ENCODE assay signal across 9 mouse cellular contexts in genomic region chr14:76488101-76489044, GRCm38 (mm10).
A peak's percentile ranks its signal among the peaks of the same experiment; 100 is the strongest.
DNase-seq lines count a peak whose midpoint lies in the region; ATAC-seq lines count a peak whose summit lies in the region.
"Had no signal": no experiment of that assay in that cellular context is flagged by ENCODE, and none has a peak within 500 bp of the region (broad histone marks: within the 10 kb centered on the region; RNA-seq: fewer than 3 reads in every experiment).

No protein-coding gene starts in this region.

- DNase-seq in intestine, embryonic 14.5 days (ENCODE audit: low spot score), result no peak
- peak; percentile 25 for DNase-seq in NIH3T3 (ENCODE audit: low read depth)
- DNase-seq in forebrain, embryonic 14.5 days (ENCODE audit: low spot score), result no peak
- DNase-seq in midbrain, embryonic 11.5 days (ENCODE audit: low spot score, missing footprints), result peak; percentile 75
- no peak for DNase-seq in urinary bladder, postnatal 36 days (ENCODE audit: low spot score in 2 of 2)
- no peak for DNase-seq in cerebellum, adult 8-10 months
- no peak for DNase-seq in left cerebral cortex, postnatal 14 days (ENCODE audit: low spot score in 2 of 2)

- 48% methylated on average over 18 of the region's 18 CpGs for WGBS in intestine, embryonic 14.5 days
- 60% methylated on average over 18 of the region's 18 CpGs for WGBS in intestine, embryonic 16.5 days
- WGBS in forebrain, embryonic 14.5 days, result 81% methylated on average over 18 of the region's 18 CpGs
- 77% methylated on average over 18 of the region's 18 CpGs for WGBS in midbrain, embryonic 11.5 days

- H3K4me1 ChIP-seq in intestine, embryonic 14.5 days (replicated peaks; ENCODE audit: control insufficient read depth, insufficient read depth, low read length), result peaks cover 7% of the 10 kb centered on the region; the same call in 1 of the 2 replicates
- H3K4me1 ChIP-seq in intestine, embryonic 16.5 days (ENCODE audit: control insufficient read depth, insufficient read depth, low read length), result peaks cover 13% of the 10 kb centered on the region
- H3K4me1 ChIP-seq in forebrain, embryonic 14.5 days (ENCODE audit: control insufficient read depth, insufficient read depth, low read length), result no peaks in the 10 kb centered on the region
- H3K4me1 ChIP-seq in midbrain, embryonic 11.5 days (ENCODE audit: control insufficient read depth, insufficient read depth, low read length), result no peaks in the 10 kb centered on the region

- ATAC-seq in intestine, embryonic 14.5 days (replicated peaks; ENCODE audit: low FRiP score, low TSS enrichment, low read depth), result no peak
- ATAC-seq in intestine, embryonic 16.5 days, result no peak
- peak; percentile 47; the same call in 1 of the 2 replicates for ATAC-seq in forebrain, embryonic 14.5 days
- ATAC-seq in midbrain, embryonic 11.5 days (ENCODE audit: low FRiP score), result no peak

- H3K9ac ChIP-seq in intestine, embryonic 14.5 days (ENCODE audit: low read length), result no peak overlapping the region
- H3K9ac ChIP-seq in intestine, embryonic 16.5 days (ENCODE audit: low read depth, low read length), result no peak overlapping the region
- no peak overlapping the region for H3K9ac ChIP-seq in forebrain, embryonic 14.5 days (ENCODE audit: low read length)
- H3K9ac ChIP-seq in midbrain, embryonic 11.5 days (ENCODE audit: low read length), result no peak overlapping the region

- H3K27ac ChIP-seq in intestine, embryonic 14.5 days (ENCODE audit: low read depth), result 0 out of 2 replicates have a peak overlapping the region, but pooled peaks have one; percentile 2
- H3K27ac ChIP-seq in intestine, embryonic 16.5 days (ENCODE audit: low read length), result no peak overlapping the region
- H3K27ac ChIP-seq in forebrain, embryonic 14.5 days (ENCODE audit: low read depth, low read length), result peak overlapping the region; percentile 6; the same call in 1 of the 2 replicates
- H3K27ac ChIP-seq in midbrain, embryonic 11.5 days (ENCODE audit: low read depth, low read length), result no peak overlapping the region

- 0 out of 2 replicates have a peak, but pooled peaks cover under 1% of the 10 kb centered on the region for H3K36me3 ChIP-seq in intestine, embryonic 14.5 days (ENCODE audit: control insufficient read depth, insufficient read depth, low read length)
- H3K36me3 ChIP-seq in intestine, embryonic 16.5 days (ENCODE audit: control insufficient read depth, insufficient read depth, low read length), result no peaks in the 10 kb centered on the region
- peaks cover under 1% of the 10 kb centered on the region; the same call in 1 of the 2 replicates for H3K36me3 ChIP-seq in forebrain, embryonic 14.5 days (ENCODE audit: control insufficient read depth, insufficient read depth, low read length)
- H3K36me3 ChIP-seq in midbrain, embryonic 11.5 days (ENCODE audit: control insufficient read depth, insufficient read depth, low read length), result no peaks in the 10 kb centered on the region
- H3K36me3 ChIP-seq: G1E had no signal

- no peak overlapping the region for H3K4me3 ChIP-seq in intestine, embryonic 14.5 days (ENCODE audit: low read depth, low read length)
- H3K4me3 ChIP-seq in intestine, embryonic 16.5 days (ENCODE audit: low read length), result no peak overlapping the region
- H3K4me3 ChIP-seq in forebrain, embryonic 14.5 days (ENCODE audit: low read depth, low read length), result no peak overlapping the region
- H3K4me3 ChIP-seq in midbrain, embryonic 11.5 days (ENCODE audit: low read depth, low read length), result no peak overlapping the region

- intact Hi-C loops in left cerebral cortex, postnatal 14 days (cut with DNase I), result no loop called here

- H3K4me2 ChIP-seq in intestine, embryonic 14.5 days (ENCODE audit: low read length), result no peak overlapping the region
- H3K4me2 ChIP-seq in intestine, embryonic 16.5 days (ENCODE audit: low read depth, low read length), result no peak overlapping the region
- H3K4me2 ChIP-seq in forebrain, embryonic 14.5 days (ENCODE audit: low read length), result no peak overlapping the region
- no peak overlapping the region for H3K4me2 ChIP-seq in midbrain, embryonic 11.5 days

- H3K9me3 ChIP-seq in intestine, embryonic 14.5 days (ENCODE audit: control insufficient read depth, low read length), result no peaks in the 10 kb centered on the region
- H3K9me3 ChIP-seq in intestine, embryonic 16.5 days (ENCODE audit: control insufficient read depth, low read length), result no peaks in the 10 kb centered on the region
- no peaks in the 10 kb centered on the region for H3K9me3 ChIP-seq in forebrain, embryonic 14.5 days (replicated peaks; ENCODE audit: control insufficient read depth, low read length)
- H3K9me3 ChIP-seq in midbrain, embryonic 11.5 days (ENCODE audit: control insufficient read depth, low read length), result no peaks in the 10 kb centered on the region

- H3K27me3 ChIP-seq in intestine, embryonic 14.5 days (replicated peaks; ENCODE audit: control insufficient read depth, insufficient read depth, low read length), result no peaks in the 10 kb centered on the region
- no peaks in the 10 kb centered on the region for H3K27me3 ChIP-seq in intestine, embryonic 16.5 days (replicated peaks; ENCODE audit: control insufficient read depth, insufficient read depth, low read length)
- H3K27me3 ChIP-seq in forebrain, embryonic 14.5 days (replicated peaks; ENCODE audit: control insufficient read depth, insufficient read depth, low read length), result no peaks in the 10 kb centered on the region
- H3K27me3 ChIP-seq in midbrain, embryonic 11.5 days (ENCODE audit: control insufficient read depth, insufficient read depth, low read length), result no peaks in the 10 kb centered on the region

Comparison
In these comparisons a context has a peak if more than half of its experiments do, and no peak if none do; other contexts are left out.
1. H3K27ac ChIP-seq: peak in intestine, embryonic 14.5 days (single experiment) and forebrain, embryonic 14.5 days (single experiment); none in intestine, embryonic 16.5 days (single experiment) and midbrain, embryonic 11.5 days (single experiment).
2. DNase-seq: peak in NIH3T3 (single experiment) and midbrain, embryonic 11.5 days (single experiment); none in intestine, embryonic 14.5 days (single experiment), forebrain, embryonic 14.5 days (single experiment), urinary bladder, postnatal 36 days (0 of 2), cerebellum, adult 8-10 months (single experiment) and left cerebral cortex, postnatal 14 days (0 of 2).